Comparison of ENCODE assay signal across 14 mouse cellular contexts in genomic region chr10:82971549-82971948, GRCm38 (mm10).
"Had no signal": no experiment of that assay in that cellular context is flagged by ENCODE, and none has a peak within 500 bp of the region (broad histone marks: within the 10 kb centered on the region; RNA-seq: fewer than 3 reads in every experiment).

No protein-coding gene starts in this region.

- H3K9me3 ChIP-seq: limb, embryonic 12.5 days; limb, embryonic 15.5 days had no signal

- H3K9ac ChIP-seq: limb, embryonic 12.5 days; limb, embryonic 15.5 days; liver, embryonic 14.5 days; liver, postnatal 0 days had no signal

- H3K4me2 ChIP-seq: limb, embryonic 12.5 days; limb, embryonic 15.5 days; liver, embryonic 11.5 days; midbrain, embryonic 11.5 days had no signal

- H3K4me3 ChIP-seq: limb, embryonic 12.5 days; limb, embryonic 15.5 days had no signal

- H3K36me3 ChIP-seq: limb, embryonic 12.5 days; limb, embryonic 15.5 days had no signal

- ATAC-seq: liver, postnatal 0 days had no signal

- H3K27me3 ChIP-seq: limb, embryonic 15.5 days had no signal

- H3K27ac ChIP-seq: limb, embryonic 12.5 days; limb, embryonic 15.5 days; liver, embryonic 14.5 days had no signal

- DNase-seq: kidney, postnatal 14 days; kidney, postnatal 4 days; left cerebral cortex, postnatal 4 days; liver, postnatal 0 days; lung, postnatal 14 days; lung, postnatal 4 days; midbrain, embryonic 14.5 days; thymus, adult 18-20 months; thymus, postnatal 36 days had no signal
